Mouse (Mus musculus): ENCODE results near the gene C2cd4c.

DNA sequence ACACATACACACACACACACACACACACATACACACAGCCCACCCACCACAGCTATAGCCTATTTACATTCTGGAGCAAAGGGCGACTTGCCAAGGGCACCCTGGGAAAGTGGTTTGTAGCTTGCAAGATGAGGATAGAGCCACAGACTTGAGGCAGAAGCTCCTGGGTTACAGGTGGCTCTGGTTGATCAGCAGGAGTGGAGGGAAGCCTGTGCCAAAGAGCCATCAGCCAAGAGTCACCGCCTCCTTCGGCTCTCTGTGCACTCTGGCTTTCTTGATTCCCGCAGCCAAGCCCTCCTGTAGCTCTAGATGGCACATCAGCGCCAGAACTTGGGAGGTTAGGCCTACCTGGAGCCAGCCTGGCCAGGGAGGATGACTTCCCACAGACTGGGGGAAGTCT lies 2.5 kb downstream of the C2cd4c start:
- no peak for TF ChIP-seq POLR2A (IDR thresholded peaks at IDR 0.05; ENCODE audit: control insufficient read depth, extremely low read depth, insufficient read depth, low read length, poor library complexity)
- no peak for TF ChIP-seq CTCF (IDR thresholded peaks at IDR 0.05; ENCODE audit: borderline replicate concordance, control insufficient read depth, extremely low read depth, insufficient read depth, low read length, poor library complexity)

Data from thymus, adult 2 months (tissue).